Mouse (Mus musculus) forebrain, embryonic 13.5 days (tissue): Measurements from ENCODE around the gene Pbx4. TPM values are rescaled to one million over a fixed set of nuclear protein-coding genes. Genes with fewer than 3 reads are reported as not detected.

ENCODE experiments used
- ATAC-seq: fragments of 200-750 bp; cut with Nextera tagmentation; 2 replicates; pipeline ENCODE4 v1.8.0; 2017
- H3K27ac ChIP-seq: fragments of 300-500 bp; sonication (generic); 2 replicates; pipeline ENCODE4 v1.5.1; 2015; ENCODE audit warnings: inconsistent platforms, mild to moderate bottlenecking, moderate library complexity
- H3K27me3 ChIP-seq: fragments of 300-500 bp; sonication (generic); 2 replicates; pipeline ENCODE4 v1.6.1; 2015; ENCODE audit warnings: mild to moderate bottlenecking, inconsistent platforms
- H3K36me3 ChIP-seq: fragments of 300-500 bp; sonication (generic); 2 replicates; pipeline ENCODE4 v1.6.1; 2015; ENCODE audit warnings: mild to moderate bottlenecking, inconsistent platforms; ENCODE audit not compliant: poor library complexity, severe bottlenecking
- H3K4me1 ChIP-seq: fragments of 300-500 bp; sonication (generic); 2 replicates; pipeline ENCODE4 v1.6.1; 2015; ENCODE audit warnings: inconsistent platforms
- H3K4me2 ChIP-seq: fragments of 300-500 bp; sonication (generic); 2 replicates; pipeline ENCODE4 v1.6.1; 2015; ENCODE audit warnings: inconsistent platforms, mild to moderate bottlenecking, moderate library complexity
- H3K4me3 ChIP-seq: fragments of 300-500 bp; sonication (generic); 2 replicates; pipeline ENCODE4 v1.5.1; 2015; ENCODE audit warnings: mild to moderate bottlenecking, inconsistent platforms
- H3K9ac ChIP-seq: fragments of 300-500 bp; sonication (generic); 2 replicates; pipeline ENCODE4 v1.6.1; 2015; ENCODE audit warnings: mild to moderate bottlenecking, inconsistent platforms
- H3K9me3 ChIP-seq: fragments of 300-500 bp; sonication (generic); replicated peaks from 2 replicates; pipeline ENCODE4 v1.6.1; 2016; ENCODE audit warnings: inconsistent platforms
- WGBS: fragments of 180-500 bp; shearing (Covaris S2); methylation state at CpG from one replicate; pipeline ENCODE4 v1.1.7; 2015; 5-methylcytosine and 5-hydroxymethylcytosine counted together
- polyA plus RNA-seq: library from polyadenylated mRNA; unstranded; fragments of >200 nt; fragmentation: Nextera tagmentation; extraction: Ambion mirVana; gene quantifications from 2 replicates; pipeline ENCODE4 v1.2.1, GENCODE M21; 2015

Pbx4 gene
- polyA plus RNA-seq, result 63.5 and 67.7 TPM in 2 replicates

DNA sequence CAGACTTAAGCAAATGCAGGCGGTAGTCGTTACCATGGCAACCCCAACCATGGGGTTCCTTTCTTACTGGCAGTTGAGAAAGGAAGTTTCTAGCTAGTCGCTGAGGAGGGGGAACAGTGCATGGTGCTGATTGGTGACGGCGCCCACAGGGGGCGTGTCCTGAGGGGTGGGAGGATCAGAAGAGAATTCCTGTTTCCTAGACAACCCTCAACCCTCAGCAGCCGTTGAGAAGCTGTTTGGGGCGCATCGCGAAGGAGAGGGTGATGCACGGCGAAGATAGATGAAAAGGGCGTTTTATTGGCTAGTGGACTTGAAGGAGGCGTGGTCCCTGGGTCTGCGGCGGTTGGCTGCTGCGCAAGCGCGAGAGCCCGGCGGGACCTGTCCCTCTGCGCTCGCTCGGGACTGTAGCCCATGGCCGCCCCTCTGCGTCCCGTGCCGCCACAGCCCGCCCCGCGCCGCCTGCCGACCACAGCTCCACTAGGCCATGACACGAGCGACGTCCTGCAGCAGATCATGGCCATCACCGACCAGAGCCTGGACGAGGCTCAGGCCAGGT, at the start of gene Pbx4:
TSS of gene Pbx4 (plus strand) at position 194 of the 556 bp plus-strand sequence.
- H3K9ac ChIP-seq, result peak within 1 kb of the TSS; percentile 76
- no peaks in the 10 kb centered on the region for H3K9me3 ChIP-seq
- H3K4me3 ChIP-seq, result peak within 1 kb of the TSS; percentile 66
- H3K36me3 ChIP-seq, result peaks cover 24% of the 10 kb centered on the region
- peak; percentile 99 for ATAC-seq
- peaks cover 25% of the 10 kb centered on the region for H3K4me1 ChIP-seq
- peak within 1 kb of the TSS; percentile 85 for H3K27ac ChIP-seq
- H3K27me3 ChIP-seq, result no peaks in the 10 kb centered on the region
- WGBS, result under 1% methylated on average over 34 of the region's 38 CpGs
- peak within 1 kb of the TSS; percentile 82 for H3K4me2 ChIP-seq

DNA sequence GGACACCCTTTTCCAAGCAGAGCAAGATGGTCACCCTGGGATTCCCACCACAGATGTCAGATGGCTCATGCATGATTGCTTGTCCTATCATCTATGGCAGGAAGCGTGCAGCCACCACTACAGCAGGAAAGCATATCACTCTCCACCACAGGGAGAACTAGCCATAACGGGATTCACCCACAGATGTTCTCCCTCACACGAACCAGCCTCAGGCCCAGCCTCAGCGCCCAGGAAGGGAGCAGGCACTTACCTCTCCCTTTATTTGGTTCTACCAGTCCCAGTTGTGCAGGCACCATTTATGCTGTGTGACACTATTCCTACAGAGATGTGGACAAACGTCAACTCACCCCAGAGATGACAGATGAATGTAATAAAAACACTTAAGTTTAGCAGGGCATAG, 43.2 kb upstream of the Pbx4 start:
- H3K27ac ChIP-seq, result no peak overlapping the region
- H3K4me1 ChIP-seq, result peaks cover 29% of the 10 kb centered on the region
- H3K4me2 ChIP-seq, result no peak overlapping the region
- H3K9ac ChIP-seq, result no peak overlapping the region
- whole genome bisulfite sequencing, result 93% methylated on average over 5 of the region's 5 CpGs
- H3K27me3 ChIP-seq, result no peaks in the 10 kb centered on the region
- ATAC-seq, result no peak
- peaks cover 11% of the 10 kb centered on the region for H3K36me3 ChIP-seq
- no peak overlapping the region for H3K4me3 ChIP-seq
- H3K9me3 ChIP-seq, result no peaks in the 10 kb centered on the region

DNA sequence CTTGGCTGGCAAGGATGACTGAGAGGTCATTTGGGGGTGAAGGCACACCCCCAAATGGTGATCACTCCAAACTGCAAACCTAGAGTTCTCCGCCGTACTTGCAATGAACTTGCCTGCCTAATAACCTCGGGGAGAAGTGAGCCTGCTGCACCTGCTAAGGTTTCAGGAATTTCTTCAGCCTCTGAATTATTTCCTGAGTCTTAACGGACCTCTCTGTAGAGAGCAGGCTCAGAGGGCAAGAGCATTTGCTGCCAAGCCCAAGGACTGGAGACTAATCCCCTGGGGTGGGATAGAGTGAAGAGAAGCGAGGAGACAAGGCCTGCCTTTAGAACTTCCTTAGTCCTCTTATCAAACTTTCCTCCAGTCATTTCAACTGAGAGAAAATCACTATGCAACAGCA, 42.6 kb upstream of the Pbx4 start:
- H3K36me3 ChIP-seq, result peaks cover 17% of the 10 kb centered on the region
- H3K9ac ChIP-seq, result no peak overlapping the region
- H3K4me3 ChIP-seq, result no peak overlapping the region
- H3K4me1 ChIP-seq, result peaks cover 29% of the 10 kb centered on the region
- ATAC-seq, result no peak
- H3K9me3 ChIP-seq, result no peaks in the 10 kb centered on the region
- no peak overlapping the region for H3K27ac ChIP-seq
- no peaks in the 10 kb centered on the region for H3K27me3 ChIP-seq
- H3K4me2 ChIP-seq, result peak overlapping the region; percentile 89; the same call in 1 of the 2 replicates
- 79% methylated on average over 5 of the region's 5 CpGs for WGBS

DNA sequence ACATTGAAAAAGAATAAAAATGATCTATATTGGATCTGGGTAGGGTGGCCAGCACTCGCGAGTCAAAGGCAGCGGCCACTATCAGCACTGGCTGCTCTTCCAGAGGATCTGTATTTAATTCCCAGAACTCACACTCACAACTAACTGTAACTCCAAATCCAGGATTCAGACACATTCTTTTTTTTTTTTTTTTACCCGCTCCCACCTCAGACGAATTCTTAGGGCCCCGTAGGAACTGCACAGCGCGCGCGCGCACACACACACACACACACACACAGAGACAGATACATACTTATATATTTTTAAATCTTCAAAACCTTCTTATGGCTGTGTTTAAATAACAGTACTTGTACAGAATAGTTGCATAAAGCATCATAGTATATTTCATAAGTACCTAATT, 41.9 kb upstream of the Pbx4 start:
- Histone ChIP-seq H3K4me2 (peak overlapping the region; percentile 89), H3K36me3 (peaks cover 24% of the 10 kb centered on the region), H3K4me1 (peaks cover 29% of the 10 kb centered on the region), H3K27me3 (no peaks in the 10 kb centered on the region), H3K9me3 (no peaks in the 10 kb centered on the region), H3K4me3 (peak overlapping the region; percentile 100), H3K9ac (peak overlapping the region; percentile 98), H3K27ac (peak overlapping the region; percentile 69; the same call in 1 of the 2 replicates)
- WGBS, result 34% methylated on average over 11 of the region's 11 CpGs
- ATAC-seq, result no peak

DNA sequence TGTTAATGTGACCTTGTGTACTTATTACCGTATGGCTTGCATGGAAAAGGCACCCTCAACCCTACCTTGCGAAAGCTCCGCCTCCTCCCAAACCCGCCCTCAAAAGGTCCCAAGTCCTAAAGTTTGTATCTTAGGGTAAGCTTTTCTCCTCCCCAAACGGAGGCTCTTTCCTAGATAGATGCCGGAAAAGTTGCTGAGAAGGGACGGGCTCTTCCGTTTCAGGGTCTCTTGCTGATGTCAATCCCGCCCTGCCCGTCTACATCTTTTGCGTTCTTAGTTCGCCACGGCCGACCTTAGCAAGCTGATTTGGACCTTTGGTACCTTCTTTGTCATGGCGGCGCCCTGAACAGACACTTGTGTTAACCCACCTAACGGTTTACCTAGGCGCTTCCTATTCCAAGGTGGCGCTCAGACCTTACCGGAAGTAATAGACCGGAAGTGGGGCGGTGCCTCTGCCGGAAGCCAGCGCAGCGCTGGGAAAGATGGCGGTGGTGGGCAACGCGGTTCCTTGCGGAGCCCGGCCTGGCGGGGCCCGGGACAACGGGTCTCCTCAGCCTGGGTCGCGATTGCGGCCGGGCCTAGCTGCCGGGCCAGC, 41.4 kb upstream of the Pbx4 start, which contains the start of the genes Atp13a1 and Zfp866:
TSS of gene Atp13a1 (plus strand) at position 391 of the 595 bp plus-strand sequence.
TSS of gene Zfp866 (minus strand) at position 406 of the 595 bp plus-strand sequence.
- Histone ChIP-seq H3K4me2 (peak within 1 kb of the TSS; percentile 89), H3K9ac (peak within 1 kb of the TSS; percentile 98), H3K4me1 (peaks cover 29% of the 10 kb centered on the region), H3K36me3 (peaks cover 29% of the 10 kb centered on the region), H3K4me3 (peak within 1 kb of the TSS; percentile 100), H3K27me3 (no peaks in the 10 kb centered on the region), H3K27ac (peak within 1 kb of the TSS; percentile 69), H3K9me3 (no peaks in the 10 kb centered on the region)
- peak; percentile 96 for ATAC-seq
- under 1% methylated on average over 38 of the region's 38 CpGs for WGBS

DNA sequence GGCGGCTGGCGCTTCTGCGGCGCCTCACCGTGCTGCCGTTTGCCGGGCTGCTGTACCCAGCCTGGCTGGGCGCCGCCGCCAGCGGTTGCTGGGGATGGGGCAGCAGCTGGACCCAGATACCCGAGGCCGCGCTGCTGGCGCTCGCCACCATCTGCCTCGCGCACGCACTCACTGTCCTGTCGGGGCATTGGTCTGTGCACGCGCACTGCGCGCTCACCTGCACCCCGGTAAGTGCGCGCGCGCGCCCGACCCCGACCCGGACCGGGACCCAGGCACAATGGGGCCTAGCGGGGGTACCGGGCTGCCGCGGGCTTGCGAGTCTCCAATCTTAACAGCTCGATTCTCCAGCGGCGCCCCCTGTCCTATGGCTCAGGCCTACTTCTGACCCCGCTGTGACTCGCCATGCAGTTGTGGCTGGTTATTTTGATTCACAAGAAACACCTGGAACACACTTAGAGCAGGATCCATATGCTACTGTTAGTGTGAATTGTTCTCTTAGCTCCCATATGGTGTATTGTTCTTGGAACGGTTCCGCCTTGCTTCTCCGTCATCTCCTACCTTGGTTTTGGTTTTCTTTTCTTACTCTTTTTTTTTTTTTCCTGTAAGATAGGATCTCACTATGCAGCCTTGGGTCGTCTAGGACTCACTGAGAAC, 40.7 kb upstream of the Pbx4 start:
- under 1% methylated on average over 47 of the region's 48 CpGs for WGBS
- H3K9me3 ChIP-seq, result no peaks in the 10 kb centered on the region
- H3K36me3 ChIP-seq, result peaks cover 35% of the 10 kb centered on the region
- H3K4me2 ChIP-seq, result peak overlapping the region; percentile 89
- peak overlapping the region; percentile 69 for H3K27ac ChIP-seq
- peaks cover 29% of the 10 kb centered on the region for H3K4me1 ChIP-seq
- peak; percentile 81 for ATAC-seq
- peak overlapping the region; percentile 100 for H3K4me3 ChIP-seq
- no peaks in the 10 kb centered on the region for H3K27me3 ChIP-seq
- peak overlapping the region; percentile 98 for H3K9ac ChIP-seq

DNA sequence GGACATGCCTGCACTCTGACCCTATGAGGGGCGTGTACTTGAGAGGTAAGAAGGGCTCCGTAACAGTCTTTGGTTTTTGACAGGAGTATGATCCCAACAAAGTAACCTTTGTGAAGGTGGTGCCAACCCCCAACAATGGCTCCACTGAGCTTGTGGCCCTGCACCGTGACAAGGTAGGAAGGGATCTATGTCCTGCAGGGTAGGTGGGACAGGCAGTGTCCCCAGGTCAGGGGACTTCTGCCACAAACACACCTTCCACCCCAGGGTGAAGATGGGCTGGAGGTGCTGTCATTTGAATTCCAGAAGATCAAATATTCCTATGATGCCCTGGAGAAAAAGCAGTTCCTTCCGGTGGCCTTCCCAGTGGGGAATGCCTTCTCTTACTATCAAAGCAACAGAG, 38.6 kb upstream of the Pbx4 start:
- Histone ChIP-seq H3K4me1 (peaks cover 29% of the 10 kb centered on the region), H3K27me3 (no peaks in the 10 kb centered on the region), H3K4me3 (no peak overlapping the region), H3K4me2 (no peak overlapping the region), H3K27ac (no peak overlapping the region), H3K9me3 (no peaks in the 10 kb centered on the region), H3K9ac (no peak overlapping the region), H3K36me3 (peaks cover 57% of the 10 kb centered on the region)
- no peak for ATAC-seq
- 96% methylated on average over 4 of the region's 4 CpGs for WGBS

DNA sequence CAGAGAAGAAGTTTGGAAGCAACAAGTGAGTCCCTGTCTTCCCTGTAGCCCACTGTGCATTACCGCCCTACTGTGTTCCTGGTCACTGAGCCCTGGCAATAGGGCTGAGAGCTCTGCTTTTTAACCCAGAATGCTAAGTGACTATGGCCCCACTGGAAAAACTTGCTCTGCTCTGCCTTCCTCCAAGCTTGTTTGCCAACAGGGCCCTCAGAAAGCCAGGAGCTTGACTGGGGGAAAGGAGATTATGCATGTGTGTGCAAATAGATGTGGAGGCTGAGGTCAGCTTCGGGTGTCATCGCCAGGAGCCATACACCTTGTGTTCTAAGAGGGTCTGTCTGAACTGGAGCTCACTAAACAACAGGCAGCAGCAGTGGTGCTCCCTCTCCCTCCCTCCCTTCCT, 38.2 kb upstream of the Pbx4 start:
- Histone ChIP-seq H3K9me3 (no peaks in the 10 kb centered on the region), H3K4me1 (peaks cover 29% of the 10 kb centered on the region), H3K27me3 (no peaks in the 10 kb centered on the region), H3K4me2 (no peak overlapping the region), H3K36me3 (peaks cover 61% of the 10 kb centered on the region), H3K27ac (no peak overlapping the region), H3K4me3 (no peak overlapping the region), H3K9ac (no peak overlapping the region)
- WGBS, result 93% methylated on average over 3 of the region's 3 CpGs
- no peak for ATAC-seq

DNA sequence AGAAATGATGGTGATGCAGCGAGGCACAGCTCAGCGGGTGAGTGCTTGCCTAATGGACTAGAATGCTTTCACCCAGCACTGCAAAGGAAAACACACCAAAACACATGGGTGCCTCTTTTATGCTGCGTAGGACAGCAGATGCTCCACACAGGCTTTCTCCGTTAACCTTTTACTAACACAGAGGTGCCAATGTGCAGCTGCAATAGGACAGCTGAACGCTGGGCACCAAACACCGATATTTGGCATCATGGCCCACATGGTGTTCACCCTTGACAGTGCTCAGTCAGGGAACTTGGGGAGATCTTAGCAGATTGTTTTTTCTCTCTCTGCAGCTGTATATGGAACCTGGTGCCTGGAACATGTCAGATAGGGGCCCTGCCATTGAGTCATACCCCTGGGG, 37.4 kb upstream of the Pbx4 start:
- peaks cover 25% of the 10 kb centered on the region for H3K4me1 ChIP-seq
- H3K9me3 ChIP-seq, result no peaks in the 10 kb centered on the region
- no peak for ATAC-seq
- H3K4me2 ChIP-seq, result no peak overlapping the region
- no peak overlapping the region for H3K9ac ChIP-seq
- H3K27me3 ChIP-seq, result no peaks in the 10 kb centered on the region
- no peak overlapping the region for H3K27ac ChIP-seq
- peaks cover 69% of the 10 kb centered on the region for H3K36me3 ChIP-seq
- 94% methylated on average over 6 of the region's 6 CpGs for WGBS
- H3K4me3 ChIP-seq, result no peak overlapping the region

DNA sequence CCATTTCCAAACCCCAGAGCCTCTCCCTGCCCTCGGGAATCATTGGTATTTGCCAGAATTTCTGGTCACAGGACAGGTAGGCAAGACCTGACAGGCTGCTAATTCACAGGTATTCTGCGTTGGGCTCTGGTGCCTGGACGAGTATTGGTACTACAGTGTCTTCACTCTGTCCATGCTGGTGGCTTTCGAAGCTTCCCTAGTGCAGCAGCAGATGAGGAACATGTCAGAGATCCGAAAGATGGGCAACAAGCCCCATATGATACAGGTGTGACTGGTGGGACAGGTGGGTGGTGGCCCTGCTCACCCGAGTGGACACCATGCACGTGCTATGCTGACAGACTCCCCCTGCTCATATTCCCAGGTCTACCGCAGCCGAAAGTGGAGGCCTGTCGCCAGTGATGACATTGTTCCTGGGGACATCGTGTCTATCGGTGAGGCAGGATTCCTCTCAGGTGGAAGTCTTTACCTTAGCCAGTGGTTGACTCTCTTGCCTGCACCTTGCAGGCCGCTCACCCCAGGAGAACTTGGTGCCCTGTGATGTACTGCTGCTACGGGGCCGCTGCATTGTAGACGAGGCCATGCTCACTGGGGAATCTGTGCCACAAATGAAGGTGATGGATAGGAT, 35.5 kb upstream of the Pbx4 start:
- peaks cover 88% of the 10 kb centered on the region for H3K36me3 ChIP-seq
- ATAC-seq, result no peak
- H3K27ac ChIP-seq, result no peak overlapping the region
- H3K4me3 ChIP-seq, result no peak overlapping the region
- H3K9ac ChIP-seq, result no peak overlapping the region
- peaks cover 16% of the 10 kb centered on the region for H3K4me1 ChIP-seq
- no peak overlapping the region for H3K4me2 ChIP-seq
- no peaks in the 10 kb centered on the region for H3K27me3 ChIP-seq
- no peaks in the 10 kb centered on the region for H3K9me3 ChIP-seq
- WGBS, result 95% methylated on average over 16 of the region's 16 CpGs

DNA sequence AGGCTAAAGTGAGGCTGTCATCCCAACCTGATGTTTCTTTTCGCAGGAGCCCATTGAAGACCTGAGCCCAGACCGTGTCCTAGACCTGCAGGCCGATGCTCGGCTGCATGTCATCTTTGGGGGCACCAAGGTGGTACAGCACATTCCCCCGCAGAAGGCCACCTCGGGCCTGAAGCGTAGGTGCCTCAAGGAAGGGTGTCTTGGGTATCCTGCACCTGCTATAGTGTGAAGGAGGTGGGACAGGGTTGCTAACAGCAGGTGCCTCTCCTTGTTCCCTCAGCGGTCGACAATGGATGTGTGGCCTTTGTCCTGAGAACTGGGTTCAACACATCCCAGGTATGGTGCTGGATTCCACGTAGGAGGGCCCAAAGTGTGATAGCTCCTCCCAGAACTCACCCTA, 34.6 kb upstream of the Pbx4 start:
- ATAC-seq, result no peak
- peaks cover 8% of the 10 kb centered on the region for H3K4me1 ChIP-seq
- 94% methylated on average over 10 of the region's 10 CpGs for WGBS
- H3K9me3 ChIP-seq, result no peaks in the 10 kb centered on the region
- H3K4me3 ChIP-seq, result no peak overlapping the region
- peaks cover 97% of the 10 kb centered on the region for H3K36me3 ChIP-seq
- H3K4me2 ChIP-seq, result no peak overlapping the region
- H3K9ac ChIP-seq, result no peak overlapping the region
- no peaks in the 10 kb centered on the region for H3K27me3 ChIP-seq
- H3K27ac ChIP-seq, result no peak overlapping the region

DNA sequence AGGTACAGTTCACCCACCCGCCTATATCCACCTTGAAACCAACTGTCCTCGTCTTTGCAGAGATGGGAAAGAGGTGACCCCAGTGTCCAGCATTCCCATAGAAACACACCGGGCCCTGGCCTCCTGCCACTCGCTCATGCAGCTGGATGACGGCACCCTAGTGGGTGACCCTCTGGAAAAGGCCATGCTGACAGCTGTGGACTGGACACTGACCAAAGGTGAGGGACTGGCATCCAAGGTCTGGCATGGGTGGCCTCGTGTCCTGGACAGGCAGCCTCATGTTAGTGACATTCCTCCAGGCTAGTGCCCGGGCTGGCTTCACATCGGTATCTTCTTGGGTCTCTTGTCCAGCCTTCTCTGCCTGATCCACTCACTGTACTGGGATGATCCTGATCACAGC, 33.0 kb upstream of the Pbx4 start:
- peaks cover 100% of the 10 kb centered on the region for H3K36me3 ChIP-seq
- ATAC-seq, result no peak
- H3K4me2 ChIP-seq, result no peak overlapping the region
- H3K4me3 ChIP-seq, result no peak overlapping the region
- H3K9ac ChIP-seq, result no peak overlapping the region
- no peaks in the 10 kb centered on the region for H3K9me3 ChIP-seq
- no peaks in the 10 kb centered on the region for H3K4me1 ChIP-seq
- no peaks in the 10 kb centered on the region for H3K27me3 ChIP-seq
- 93% methylated on average over 8 of the region's 8 CpGs for WGBS
- H3K27ac ChIP-seq, result no peak overlapping the region
